Mouse (Mus musculus) ovary, adult 2 months (tissue): ENCODE results near the gene Olfr765. TPM values are rescaled to one million over a fixed set of nuclear protein-coding genes. Genes with fewer than 3 reads are reported as not detected.

Source experiments
- polyA plus RNA-seq: library from polyadenylated mRNA; depleted of rRNA; stranded (reverse); fragments of >200 nt; gene quantifications from 2 replicates; pipeline ENCODE4 v1.2.3, GENCODE M21; 2012; rRNA removed

Gene Olfr765
- not detected in 2 replicates for polyA plus RNA-seq

GRCm38 (mm10) chr10:129049898-129050297, at the start of gene Olfr765:
TSS of gene Olfr765 (minus strand) at chr10:129049998.

GRCm38 (mm10) chr10:129099275-129099674, 49.5 kb upstream of the Olfr765 start, which contains the start of gene Olfr768:
TSS of gene Olfr768 (minus strand) at chr10:129099375.

GRCm38 (mm10) chr10:129082810-129083209, 33.0 kb upstream of the Olfr765 start, which contains the start of gene Olfr767:
TSS of gene Olfr767 (minus strand) at chr10:129082910.

GRCm38 (mm10) chr10:129068877-129069276, 19.1 kb upstream of the Olfr765 start, which contains the start of gene Olfr766-ps1:
TSS of gene Olfr766-ps1 (minus strand) at chr10:129068977.

GRCm38 (mm10) chr10:129039796-129040195, 10.0 kb downstream of the Olfr765 start, which contains the start of gene Olfr764-ps1:
TSS of gene Olfr764-ps1 (minus strand) at chr10:129039896.

GRCm38 (mm10) chr10:129010288-129010841, 39.4 kb downstream of the Olfr765 start, which contains the start of gene Olfr763:
TSS of gene Olfr763 (plus strand) at chr10:129010791.

Other genes with a start within 250 kb of the Olfr765 start
- 10.4 and 10.8 TPM in 2 replicates for gene Dnajc14, start 245.9 kb downstream of the Olfr765 start, polyA plus RNA-seq
- gene Tmem198b, start 245.6 kb downstream of the Olfr765 start, polyA plus RNA-seq = 34.2 and 35.6 TPM in 2 replicates
- 1.6 and 4.1 TPM in 2 replicates for gene Sarnp, start 232.7 kb downstream of the Olfr765 start, polyA plus RNA-seq
- gene Ormdl2, start 228.4 kb downstream of the Olfr765 start, polyA plus RNA-seq = 30.3 and 44.4 TPM in 2 replicates
- 4.8 and 5.4 TPM in 2 replicates for gene Gdf11, start 158.3 kb downstream of the Olfr765 start, polyA plus RNA-seq
- 152 and 168 TPM in 2 replicates for gene Cd63, start 149.0 kb downstream of the Olfr765 start, polyA plus RNA-seq
- gene Rdh5, start 127.1 kb downstream of the Olfr765 start, polyA plus RNA-seq = 34.5 and 43.3 TPM in 2 replicates
- 242 and 261 TPM in 2 replicates for gene Bloc1s1, start 126.0 kb downstream of the Olfr765 start, polyA plus RNA-seq
- gene Itga7, start 116.2 kb downstream of the Olfr765 start, polyA plus RNA-seq = 36.2 and 36.9 TPM in 2 replicates
- gene Mettl7b, start 89.0 kb downstream of the Olfr765 start, polyA plus RNA-seq = 0.59 and 1.1 TPM in 2 replicates
- gene Olfr9, start 60.6 kb downstream of the Olfr765 start, polyA plus RNA-seq = not detected in 2 replicates
- gene Olfr763, start 39.2 kb downstream of the Olfr765 start, polyA plus RNA-seq = not detected in 2 replicates
- gene Olfr764-ps1, start 10.1 kb downstream of the Olfr765 start, polyA plus RNA-seq = not detected in 2 replicates
- not detected in 2 replicates for gene Olfr766-ps1, start 19.0 kb upstream of the Olfr765 start, polyA plus RNA-seq
- gene Olfr767, start 32.9 kb upstream of the Olfr765 start, polyA plus RNA-seq = not detected in 2 replicates
- gene Olfr768, start 49.4 kb upstream of the Olfr765 start, polyA plus RNA-seq = not detected in 2 replicates
- 0.09 TPM in 1 of 2 replicates, not detected in the other for gene Olfr769, start 67.9 kb upstream of the Olfr765 start, polyA plus RNA-seq
- not detected in 2 replicates for gene Olfr770, start 89.0 kb upstream of the Olfr765 start, polyA plus RNA-seq
- gene Olfr771, start 114.8 kb upstream of the Olfr765 start, polyA plus RNA-seq = not detected in 2 replicates
- not detected in 2 replicates for gene Olfr772, start 127.9 kb upstream of the Olfr765 start, polyA plus RNA-seq
- not detected in 2 replicates for gene Olfr773, start 137.4 kb upstream of the Olfr765 start, polyA plus RNA-seq
- gene Olfr774, start 186.2 kb upstream of the Olfr765 start, polyA plus RNA-seq = not detected in 2 replicates
- not detected in 2 replicates for gene Olfr775, start 198.4 kb upstream of the Olfr765 start, polyA plus RNA-seq
- gene Olfr776, start 209.1 kb upstream of the Olfr765 start, polyA plus RNA-seq = not detected in 2 replicates
- not detected in 2 replicates for gene Olfr777, start 221.5 kb upstream of the Olfr765 start, polyA plus RNA-seq